9 mouse cellular contexts compared by ENCODE assay signal in genomic region chr1:162895900-162896299, GRCm38 (mm10). TPM values are rescaled to one million over a fixed set of nuclear protein-coding genes. Genes with fewer than 3 reads are reported as not detected.
DNase-seq lines count a peak whose midpoint lies in the region; ATAC-seq and TF ChIP-seq lines count a peak whose summit lies in the region.
"Had no signal": no experiment of that assay in that cellular context is flagged by ENCODE, and none has a peak within 500 bp of the region (broad histone marks: within the 10 kb centered on the region; RNA-seq: fewer than 3 reads in every experiment).

No protein-coding gene starts in this region.

- no peak overlapping the region for H3K9ac ChIP-seq in kidney, embryonic 15.5 days
- H3K9ac ChIP-seq in lung, embryonic 14.5 days: no peak overlapping the region

- ATAC-seq in frontal cortex, adult (ENCODE audit: low TSS enrichment): peak; percentile 77
- peak; percentile 49 for ATAC-seq in kidney, embryonic 15.5 days (replicated peaks; ENCODE audit: low FRiP score)
- ATAC-seq in lung, embryonic 14.5 days (ENCODE audit: insufficient read depth): no peak
- ATAC-seq in erythroid progenitor cell, adult 5-6 weeks (replicated peaks; ENCODE audit: low FRiP score, poor library complexity, severe bottlenecking): no peak

- no peaks in the 10 kb centered on the region for H3K36me3 ChIP-seq in thymus, adult 2 months (ENCODE audit: control insufficient read depth, insufficient read depth, low read length)
- H3K36me3 ChIP-seq in kidney, embryonic 15.5 days: no peaks in the 10 kb centered on the region
- H3K36me3 ChIP-seq in lung, embryonic 14.5 days (ENCODE audit: insufficient read depth): no peaks in the 10 kb centered on the region

- WGBS in thymus, adult 2 months: 49% methylated on average over 6 of the region's 6 CpGs
- 29% methylated on average over 6 of the region's 6 CpGs for WGBS in kidney, embryonic 15.5 days
- 36% methylated on average over 6 of the region's 6 CpGs for WGBS in lung, embryonic 14.5 days

- H3K27ac ChIP-seq in thymus, adult 2 months (ENCODE audit: control insufficient read depth, insufficient read depth, low read length): no peak overlapping the region
- H3K27ac ChIP-seq in kidney, embryonic 15.5 days: no peak overlapping the region
- no peak overlapping the region for H3K27ac ChIP-seq in lung, embryonic 14.5 days (ENCODE audit: low read depth)

- H3K4me2 ChIP-seq in kidney, embryonic 15.5 days: no peak overlapping the region
- H3K4me2 ChIP-seq in lung, embryonic 14.5 days: no peak overlapping the region

- peak; percentile 35 for DNase-seq in thymus, adult 2 months
- DNase-seq in thymus, adult 18-20 months: no peak
- peak; percentile 46 for DNase-seq in brain, adult 2 months (ENCODE audit: low read depth, low spot score)
- peak; percentile 90 for DNase-seq in lung, embryonic 14.5 days
- peak; percentile 65 for DNase-seq in ovary, postnatal 36 days (ENCODE audit: low spot score)

- TF ChIP-seq CTCF in thymus, adult 2 months (IDR thresholded peaks at IDR 0.05; ENCODE audit: borderline replicate concordance, control insufficient read depth, extremely low read depth, insufficient read depth, low read length, poor library complexity): no peak
- peak; percentile 86 for TF ChIP-seq CTCF in lung, embryonic 14.5 days (IDR thresholded peaks at IDR 0.05; ENCODE audit: low read depth)

- no peak for TF ChIP-seq POLR2A in thymus, adult 2 months (IDR thresholded peaks at IDR 0.05; ENCODE audit: control insufficient read depth, extremely low read depth, insufficient read depth, low read length, poor library complexity)

- no peaks in the 10 kb centered on the region for H3K27me3 ChIP-seq in thymus, adult 2 months (ENCODE audit: control insufficient read depth, insufficient read depth, low read length)
- no peaks in the 10 kb centered on the region for H3K27me3 ChIP-seq in kidney, embryonic 15.5 days
- H3K27me3 ChIP-seq in lung, embryonic 14.5 days (ENCODE audit: insufficient read depth, low read length): no peaks in the 10 kb centered on the region

- no peaks in the 10 kb centered on the region for H3K4me1 ChIP-seq in thymus, adult 2 months (replicated peaks; ENCODE audit: control insufficient read depth, insufficient read depth, low read length)
- H3K4me1 ChIP-seq in kidney, embryonic 15.5 days: no peaks in the 10 kb centered on the region
- peaks cover 7% of the 10 kb centered on the region; the same call in 1 of the 2 replicates for H3K4me1 ChIP-seq in lung, embryonic 14.5 days (ENCODE audit: insufficient read depth)

- H3K9me3 ChIP-seq in kidney, embryonic 15.5 days (replicated peaks): no peaks in the 10 kb centered on the region
- no peaks in the 10 kb centered on the region for H3K9me3 ChIP-seq in lung, embryonic 14.5 days (ENCODE audit: low read depth, low read length)

- no peak overlapping the region for H3K4me3 ChIP-seq in thymus, adult 2 months (ENCODE audit: control insufficient read depth, insufficient read depth, low read length)
- no peak overlapping the region for H3K4me3 ChIP-seq in kidney, embryonic 15.5 days (replicated peaks)
- H3K4me3 ChIP-seq in lung, embryonic 14.5 days (ENCODE audit: low read depth, low read length): no peak overlapping the region

RNA-seq across cellular contexts. Expression of gene Fmo2, which starts 2.6 kb away (rescaled TPM):
- polyA plus RNA-seq in thymus, adult 2 months (2012; rRNA removed): 0.88 and 2.1 TPM in 2 replicates
- 4.9 and 8.0 TPM in 2 replicates for polyA plus RNA-seq in kidney, embryonic 15.5 days (2015; fragmentation: Nextera tagmentation; extraction: Ambion mirVana)
- 3.4 and 5.3 TPM in 2 replicates for polyA plus RNA-seq in lung, embryonic 14.5 days (2014; fragmentation: Nextera tagmentation; extraction: Ambion mirVana)
- 2.2 TPM in 1 of 2 replicates, not detected in the other for total RNA-seq in erythroid progenitor cell, adult 5-6 weeks (2015; ENCODE audit: low replicate concordance)
- total RNA-seq in erythroid progenitor cell, adult 5-6 weeks (2017; ENCODE audit: low replicate concordance): 0.68 TPM in 1 of 2 replicates, not detected in the other

RNA-seq across cellular contexts. Expression of gene Fmo1, which starts 29.5 kb away (rescaled TPM):
- polyA plus RNA-seq in thymus, adult 2 months (2012; rRNA removed): 14.1 and 16.3 TPM in 2 replicates
- polyA plus RNA-seq in kidney, embryonic 15.5 days (2015; fragmentation: Nextera tagmentation; extraction: Ambion mirVana): 41.5 and 42.2 TPM in 2 replicates
- polyA plus RNA-seq in lung, embryonic 14.5 days (2014; fragmentation: Nextera tagmentation; extraction: Ambion mirVana): 3.4 and 6.4 TPM in 2 replicates
- 2.9 TPM in 1 of 2 replicates, not detected in the other for total RNA-seq in erythroid progenitor cell, adult 5-6 weeks (2015; ENCODE audit: low replicate concordance)
- total RNA-seq in erythroid progenitor cell, adult 5-6 weeks (2017; ENCODE audit: low replicate concordance): 1.3 TPM in 1 of 2 replicates, not detected in the other

RNA-seq across cellular contexts. Expression of gene Fmo6, which starts 41.4 kb away (rescaled TPM):
- polyA plus RNA-seq in thymus, adult 2 months (2012; rRNA removed): 0.05 TPM in 1 of 2 replicates, not detected in the other
- polyA plus RNA-seq in kidney, embryonic 15.5 days (2015; fragmentation: Nextera tagmentation; extraction: Ambion mirVana): 0.09 and 0.13 TPM in 2 replicates
- polyA plus RNA-seq in lung, embryonic 14.5 days (2014; fragmentation: Nextera tagmentation; extraction: Ambion mirVana): not detected in 2 replicates
- total RNA-seq in erythroid progenitor cell, adult 5-6 weeks (2015; ENCODE audit: low replicate concordance): not detected in 2 replicates
- not detected in 2 replicates for total RNA-seq in erythroid progenitor cell, adult 5-6 weeks (2017; ENCODE audit: low replicate concordance)
- polyA plus RNA-seq: heart, embryonic 14.5 days had no signal

Comparison
In these comparisons a context has a peak if more than half of its experiments do, and no peak if none do; other contexts are left out.
1. DNase-seq: peak in thymus, adult 2 months (single experiment), brain, adult 2 months (single experiment), lung, embryonic 14.5 days (single experiment) and ovary, postnatal 36 days (single experiment); none in thymus, adult 18-20 months (0 of 2).
2. ATAC-seq: peak in frontal cortex, adult (single experiment) and kidney, embryonic 15.5 days (single experiment); none in lung, embryonic 14.5 days (single experiment) and erythroid progenitor cell, adult 5-6 weeks (single experiment).